Mouse (Mus musculus): Measurements from ENCODE around the gene Lipc. TPM values are rescaled to one million over a fixed set of nuclear protein-coding genes. Genes with fewer than 3 reads are reported as not detected.

Gene Lipc
- polyA plus RNA-seq, 1 experiment = 0.98 TPM

- no peak for DNase-seq
- 98% methylated on average over 12 of the region's 12 CpGs for WGBS
Measured at GRCm38 (mm10) chr9:70812551-70812950, 139.5 kb downstream of the Lipc start.

DNA sequence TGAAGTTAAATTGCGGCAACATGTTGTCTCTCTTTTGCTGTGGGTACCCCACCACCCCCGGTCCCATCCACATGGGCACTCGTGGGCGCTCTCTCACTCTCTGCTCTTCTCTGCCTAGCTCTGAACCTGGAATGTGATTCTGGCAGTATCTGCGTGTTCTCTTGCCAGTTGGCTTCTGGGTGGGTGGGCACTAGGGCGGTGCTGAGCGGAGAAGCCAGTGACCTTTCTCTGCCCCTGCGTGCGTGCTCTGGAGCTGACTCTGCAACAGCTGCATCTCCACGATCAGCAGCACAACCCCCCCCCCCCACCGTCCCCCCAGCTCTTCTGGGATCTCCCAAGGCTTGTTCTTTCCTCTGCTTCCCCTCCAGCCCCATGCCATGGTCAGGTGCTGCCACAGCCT is 144.3 kb downstream of the Lipc start:
- 52% methylated on average over 11 of the region's 11 CpGs for WGBS
- no peak for DNase-seq
- Histone ChIP-seq H3K27me3 (ENCODE audit: control insufficient read depth, insufficient read depth, low read length) (no peaks in the 10 kb centered on the region), H3K4me1 (replicated peaks; ENCODE audit: control insufficient read depth, insufficient read depth, low read length) (no peaks in the 10 kb centered on the region), H3K4me3 (ENCODE audit: control insufficient read depth, insufficient read depth, low read length) (no peak overlapping the region), H3K36me3 (ENCODE audit: control insufficient read depth, insufficient read depth, low read length) (no peaks in the 10 kb centered on the region), H3K27ac (ENCODE audit: control insufficient read depth, insufficient read depth, low read length) (no peak overlapping the region)
- TF ChIP-seq CTCF (IDR thresholded peaks at IDR 0.05; ENCODE audit: borderline replicate concordance, control insufficient read depth, extremely low read depth, insufficient read depth, low read length, poor library complexity) = no peak
- no peak for TF ChIP-seq POLR2A (IDR thresholded peaks at IDR 0.05; ENCODE audit: control insufficient read depth, extremely low read depth, insufficient read depth, low read length, poor library complexity)

More at GRCm38 (mm10) chr9:70812551-70812950, 139.5 kb downstream of the Lipc start:
- TF ChIP-seq CTCF (IDR thresholded peaks at IDR 0.05; ENCODE audit: borderline replicate concordance, control insufficient read depth, extremely low read depth, insufficient read depth, low read length, poor library complexity) (no peak), POLR2A (IDR thresholded peaks at IDR 0.05; ENCODE audit: control insufficient read depth, extremely low read depth, insufficient read depth, low read length, poor library complexity) (no peak)
- Histone ChIP-seq H3K27me3 (ENCODE audit: control insufficient read depth, insufficient read depth, low read length) (no peaks in the 10 kb centered on the region), H3K4me3 (ENCODE audit: control insufficient read depth, insufficient read depth, low read length) (no peak overlapping the region), H3K27ac (ENCODE audit: control insufficient read depth, insufficient read depth, low read length) (no peak overlapping the region), H3K4me1 (replicated peaks; ENCODE audit: control insufficient read depth, insufficient read depth, low read length) (no peaks in the 10 kb centered on the region), H3K36me3 (ENCODE audit: control insufficient read depth, insufficient read depth, low read length) (no peaks in the 10 kb centered on the region)

DNA sequence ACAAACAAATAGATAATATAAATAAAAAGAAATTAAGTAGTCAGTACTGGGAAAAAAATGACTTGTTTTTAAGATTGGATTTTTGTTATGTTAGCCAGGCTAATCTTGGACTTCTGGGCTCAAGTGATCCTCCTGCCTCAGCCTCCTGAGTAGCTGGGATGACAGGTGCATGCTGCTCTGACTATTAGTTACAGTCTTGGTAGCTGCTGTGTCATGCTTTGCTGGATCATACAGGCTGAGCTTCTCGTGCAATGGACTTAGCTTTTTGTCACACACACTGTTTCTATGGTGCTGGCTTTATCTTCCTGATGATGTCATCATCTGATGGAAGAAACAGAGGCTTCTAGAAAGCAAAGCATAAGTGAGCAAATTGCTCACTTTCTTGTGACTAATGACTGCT is 146.0 kb downstream of the Lipc start:
- DNase-seq = no peak
- 58% methylated on average over 1 of the region's 1 CpGs for WGBS

GRCm38 (mm10) chr9:70802816-70803215 is 149.2 kb downstream of the Lipc start:
- no peak overlapping the region for H3K27ac ChIP-seq (ENCODE audit: control insufficient read depth, insufficient read depth, low read length)
- H3K4me1 ChIP-seq (replicated peaks; ENCODE audit: control insufficient read depth, insufficient read depth, low read length) = no peaks in the 10 kb centered on the region
- 89% methylated on average over 3 of the region's 3 CpGs for WGBS
- no peaks in the 10 kb centered on the region for H3K36me3 ChIP-seq (ENCODE audit: control insufficient read depth, insufficient read depth, low read length)
- H3K27me3 ChIP-seq (ENCODE audit: control insufficient read depth, insufficient read depth, low read length) = no peaks in the 10 kb centered on the region
- no peak for TF ChIP-seq POLR2A (IDR thresholded peaks at IDR 0.05; ENCODE audit: control insufficient read depth, extremely low read depth, insufficient read depth, low read length, poor library complexity)
- TF ChIP-seq CTCF (IDR thresholded peaks at IDR 0.05; ENCODE audit: borderline replicate concordance, control insufficient read depth, extremely low read depth, insufficient read depth, low read length, poor library complexity) = no peak
- no peak overlapping the region for H3K4me3 ChIP-seq (ENCODE audit: control insufficient read depth, insufficient read depth, low read length)
- DNase-seq = no peak

More for the DNA sequence above, 146.0 kb downstream of the Lipc start:
- Histone ChIP-seq H3K4me1 (replicated peaks; ENCODE audit: control insufficient read depth, insufficient read depth, low read length) (no peaks in the 10 kb centered on the region), H3K27me3 (ENCODE audit: control insufficient read depth, insufficient read depth, low read length) (no peaks in the 10 kb centered on the region), H3K27ac (ENCODE audit: control insufficient read depth, insufficient read depth, low read length) (no peak overlapping the region), H3K4me3 (ENCODE audit: control insufficient read depth, insufficient read depth, low read length) (no peak overlapping the region), H3K36me3 (ENCODE audit: control insufficient read depth, insufficient read depth, low read length) (no peaks in the 10 kb centered on the region)
- TF ChIP-seq CTCF (IDR thresholded peaks at IDR 0.05; ENCODE audit: borderline replicate concordance, control insufficient read depth, extremely low read depth, insufficient read depth, low read length, poor library complexity) (no peak), POLR2A (IDR thresholded peaks at IDR 0.05; ENCODE audit: control insufficient read depth, extremely low read depth, insufficient read depth, low read length, poor library complexity) (no peak)

- Histone ChIP-seq H3K36me3 (ENCODE audit: control insufficient read depth, insufficient read depth, low read length) (no peaks in the 10 kb centered on the region), H3K4me3 (ENCODE audit: control insufficient read depth, insufficient read depth, low read length) (no peak overlapping the region)
- 91% methylated on average over 3 of the region's 3 CpGs for WGBS
Measured at GRCm38 (mm10) chr9:70801761-70802160, 150.3 kb downstream of the Lipc start.

DNA sequence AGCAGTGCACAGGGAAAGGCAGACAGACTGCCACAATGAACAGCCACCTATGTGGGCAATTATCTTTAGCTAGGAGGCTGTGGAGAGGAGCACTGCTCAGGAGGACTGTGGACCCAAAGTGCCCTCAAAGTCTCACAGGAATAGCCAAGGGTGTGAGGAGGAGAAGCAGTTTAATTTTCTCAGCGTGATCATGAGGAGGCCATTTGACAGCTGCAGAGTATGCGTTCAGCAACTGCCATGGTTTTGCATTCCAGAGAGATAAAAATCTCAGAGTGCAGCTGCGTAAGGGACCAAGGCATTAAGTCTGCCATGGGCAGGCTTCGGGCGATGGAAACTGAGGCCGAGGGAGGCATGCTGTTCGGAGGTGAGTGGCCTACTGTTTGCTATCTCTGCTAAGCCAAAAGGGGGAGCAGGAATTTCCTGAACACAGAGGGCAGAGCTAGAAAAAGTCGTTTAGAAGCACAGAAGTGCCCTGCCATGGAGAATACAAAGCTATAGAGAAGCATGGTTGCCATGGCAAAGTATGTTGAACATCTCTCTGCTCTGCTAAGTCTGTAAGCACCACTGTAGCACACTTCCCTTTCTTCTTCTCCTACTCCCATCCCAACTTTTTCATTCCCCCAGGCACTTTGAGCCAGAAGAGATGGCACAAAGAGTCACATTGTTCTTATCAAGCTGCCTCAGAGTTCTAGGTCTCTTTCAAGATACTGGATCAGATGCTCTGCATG is 151.3 kb downstream of the Lipc start:
- Histone ChIP-seq H3K4me3 (ENCODE audit: control insufficient read depth, insufficient read depth, low read length) (no peak overlapping the region), H3K36me3 (ENCODE audit: control insufficient read depth, insufficient read depth, low read length) (no peaks in the 10 kb centered on the region), H3K27me3 (ENCODE audit: control insufficient read depth, insufficient read depth, low read length) (no peaks in the 10 kb centered on the region), H3K27ac (ENCODE audit: control insufficient read depth, insufficient read depth, low read length) (no peak overlapping the region), H3K4me1 (replicated peaks; ENCODE audit: control insufficient read depth, insufficient read depth, low read length) (no peaks in the 10 kb centered on the region)
- TF ChIP-seq CTCF (IDR thresholded peaks at IDR 0.05; ENCODE audit: borderline replicate concordance, control insufficient read depth, extremely low read depth, insufficient read depth, low read length, poor library complexity) = no peak
- TF ChIP-seq POLR2A (IDR thresholded peaks at IDR 0.05; ENCODE audit: control insufficient read depth, extremely low read depth, insufficient read depth, low read length, poor library complexity) = no peak
- 56% methylated on average over 8 of the region's 8 CpGs for WGBS
- DNase-seq = no peak

More at GRCm38 (mm10) chr9:70801761-70802160, 150.3 kb downstream of the Lipc start:
- Histone ChIP-seq H3K4me1 (replicated peaks; ENCODE audit: control insufficient read depth, insufficient read depth, low read length) (no peaks in the 10 kb centered on the region), H3K27ac (ENCODE audit: control insufficient read depth, insufficient read depth, low read length) (no peak overlapping the region), H3K27me3 (ENCODE audit: control insufficient read depth, insufficient read depth, low read length) (no peaks in the 10 kb centered on the region)
- no peak for DNase-seq
- no peak for TF ChIP-seq CTCF (IDR thresholded peaks at IDR 0.05; ENCODE audit: borderline replicate concordance, control insufficient read depth, extremely low read depth, insufficient read depth, low read length, poor library complexity)
- TF ChIP-seq POLR2A (IDR thresholded peaks at IDR 0.05; ENCODE audit: control insufficient read depth, extremely low read depth, insufficient read depth, low read length, poor library complexity) = no peak

Measured in thymus, adult 2 months (tissue).